Mouse (Mus musculus) midbrain, embryonic 14.5 days (tissue): ENCODE measurements around the gene Hrct1. TPM values are rescaled to one million over a fixed set of nuclear protein-coding genes. Genes with fewer than 3 reads are reported as not detected.

Experiments used
- ATAC-seq: fragments of 200-750 bp; cut with Nextera tagmentation; 2 replicates; pipeline ENCODE4 v1.8.0; 2017; ENCODE audit warnings: moderate number of reproducible peaks, moderate library complexity; ENCODE audit not compliant: low FRiP score, low TSS enrichment
- DNase-seq: peaks from one replicate; pipeline ENCODE4 v3.0.0-alpha.2; 2015
- H3K27ac ChIP-seq: fragments of 300-500 bp; sonication (generic); replicated peaks from 2 replicates; pipeline ENCODE4 v1.5.1; 2014; ENCODE audit warnings: mild to moderate bottlenecking, low read depth, low read length, moderate library complexity
- H3K27me3 ChIP-seq: fragments of 300-500 bp; sonication (generic); 2 replicates; pipeline ENCODE4 v1.6.1; 2014; ENCODE audit warnings: low read length, control low read depth, mixed read lengths; ENCODE audit not compliant: control insufficient read depth, insufficient read depth
- H3K36me3 ChIP-seq: fragments of 300-500 bp; sonication (generic); 2 replicates; pipeline ENCODE4 v1.6.1; 2014; ENCODE audit warnings: low read length, control low read depth; ENCODE audit not compliant: control insufficient read depth, insufficient read depth
- H3K4me1 ChIP-seq: fragments of 300-500 bp; sonication (generic); 2 replicates; pipeline ENCODE4 v1.6.1; 2014; ENCODE audit warnings: mild to moderate bottlenecking, antibody characterized with exemption, low read length, control low read depth; ENCODE audit not compliant: control insufficient read depth, insufficient read depth
- H3K4me2 ChIP-seq: fragments of 300-500 bp; sonication (generic); 2 replicates; pipeline ENCODE4 v1.6.1; 2014; ENCODE audit warnings: mild to moderate bottlenecking, low read length, moderate library complexity
- H3K4me3 ChIP-seq: fragments of 300-500 bp; sonication (generic); replicated peaks from 2 replicates; pipeline ENCODE4 v1.5.1; 2014; ENCODE audit warnings: low read depth, low read length
- H3K9ac ChIP-seq: fragments of 300-500 bp; sonication (generic); replicated peaks from 2 replicates; pipeline ENCODE4 v1.6.1; 2014; ENCODE audit warnings: mild to moderate bottlenecking, low read length, moderate library complexity
- H3K9me3 ChIP-seq: fragments of 300-500 bp; sonication (generic); 2 replicates; pipeline ENCODE4 v1.6.1; 2016; ENCODE audit warnings: low read length, control low read depth, mixed read lengths; ENCODE audit not compliant: control insufficient read depth
- WGBS: fragments of 180-500 bp; shearing (Covaris S2); extraction: QIAGEN DNeasy Blood & Tissue Kit; methylation state at CpG from one replicate; pipeline ENCODE4 v1.1.7; 2014; 5-methylcytosine and 5-hydroxymethylcytosine counted together
- polyA plus RNA-seq: library from polyadenylated mRNA; unstranded; fragments of >200 nt; fragmentation: Nextera tagmentation; extraction: Ambion mirVana; gene quantifications from 2 replicates; pipeline ENCODE4 v1.2.1, GENCODE M21; 2014

Gene Hrct1
- polyA plus RNA-seq, 1 experiment from 2014 or later: 0.20 TPM

- DNase-seq: no peak
Measured at GRCm38 (mm10) chr4:43759571-43760418, 32.8 kb downstream of the Hrct1 start.

GRCm38 (mm10) chr4:43760460-43760859 is 33.5 kb downstream of the Hrct1 start:
- Histone ChIP-seq H3K27ac (no peak overlapping the region), H3K9ac (no peak overlapping the region), H3K36me3 (no peaks in the 10 kb centered on the region), H3K4me1 (no peaks in the 10 kb centered on the region), H3K9me3 (no peaks in the 10 kb centered on the region), H3K27me3 (0 out of 2 replicates have a peak, but pooled peaks cover 3% of the 10 kb centered on the region), H3K4me3 (no peak overlapping the region), H3K4me2 (no peak overlapping the region)
- 73% methylated on average over 10 of the region's 10 CpGs for whole genome bisulfite sequencing
- ATAC-seq: no peak
- DNase-seq: no peak

More at GRCm38 (mm10) chr4:43759571-43760418, 32.8 kb downstream of the Hrct1 start:
- H3K9me3 ChIP-seq: no peaks in the 10 kb centered on the region
- H3K4me2 ChIP-seq: no peak overlapping the region
- no peaks in the 10 kb centered on the region for H3K4me1 ChIP-seq
- 85% methylated on average over 21 of the region's 21 CpGs for WGBS
- H3K27me3 ChIP-seq: 0 out of 2 replicates have a peak, but pooled peaks cover 3% of the 10 kb centered on the region
- no peaks in the 10 kb centered on the region for H3K36me3 ChIP-seq
- H3K27ac ChIP-seq: no peak overlapping the region
- H3K9ac ChIP-seq: no peak overlapping the region
- H3K4me3 ChIP-seq: no peak overlapping the region
- ATAC-seq: no peak

GRCm38 (mm10) chr4:43761336-43761735 is 34.3 kb downstream of the Hrct1 start:
- Histone ChIP-seq H3K27me3 (0 out of 2 replicates have a peak, but pooled peaks cover 3% of the 10 kb centered on the region), H3K9ac (no peak overlapping the region), H3K4me3 (no peak overlapping the region), H3K4me2 (no peak overlapping the region), H3K36me3 (no peaks in the 10 kb centered on the region), H3K9me3 (no peaks in the 10 kb centered on the region), H3K27ac (no peak overlapping the region), H3K4me1 (no peaks in the 10 kb centered on the region)
- 77% methylated on average over 2 of the region's 2 CpGs for WGBS
- DNase-seq: no peak
- no peak for ATAC-seq

- H3K4me2 ChIP-seq: no peak overlapping the region
- 32% methylated on average over 7 of the region's 7 CpGs for WGBS
- H3K27me3 ChIP-seq: 0 out of 2 replicates have a peak, but pooled peaks cover 3% of the 10 kb centered on the region
- no peaks in the 10 kb centered on the region for H3K36me3 ChIP-seq
- H3K4me1 ChIP-seq: no peaks in the 10 kb centered on the region
- H3K9ac ChIP-seq: no peak overlapping the region
- H3K9me3 ChIP-seq: no peaks in the 10 kb centered on the region
- no peak for ATAC-seq
- H3K27ac ChIP-seq: no peak overlapping the region
- H3K4me3 ChIP-seq: no peak overlapping the region
- peak; percentile 87 for DNase-seq
Measured at GRCm38 (mm10) chr4:43763410-43763809, 36.4 kb downstream of the Hrct1 start.

DNA sequence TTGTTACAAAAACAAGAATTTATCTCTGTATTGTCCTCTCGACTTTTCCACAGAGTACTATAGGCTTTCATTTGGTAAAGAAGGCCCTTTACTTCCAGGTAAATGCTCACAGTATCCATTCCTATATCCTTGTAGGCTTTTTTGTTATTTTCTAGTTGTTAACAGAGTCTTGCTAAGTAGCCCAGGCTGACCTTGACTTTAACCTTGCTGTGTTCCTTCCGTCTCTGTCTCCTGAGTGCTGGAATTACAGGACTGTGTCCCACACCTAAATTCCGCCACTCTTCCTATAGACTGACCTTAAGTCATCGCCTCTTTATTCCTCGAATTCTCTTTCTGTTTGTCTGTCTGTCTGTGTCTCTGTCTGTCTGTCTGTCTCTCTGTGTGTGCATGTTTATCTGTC is 41.4 kb downstream of the Hrct1 start:
- Histone ChIP-seq H3K9ac (no peak overlapping the region), H3K27me3 (0 out of 2 replicates have a peak, but pooled peaks cover under 1% of the 10 kb centered on the region), H3K4me3 (no peak overlapping the region), H3K27ac (no peak overlapping the region), H3K4me1 (no peaks in the 10 kb centered on the region), H3K4me2 (no peak overlapping the region), H3K9me3 (no peaks in the 10 kb centered on the region), H3K36me3 (no peaks in the 10 kb centered on the region)
- WGBS: 90% methylated on average over 5 of the region's 5 CpGs
- no peak for DNase-seq
- ATAC-seq: no peak

GRCm38 (mm10) chr4:43769374-43769773 is 42.4 kb downstream of the Hrct1 start:
- Histone ChIP-seq H3K27me3 (no peaks in the 10 kb centered on the region), H3K27ac (no peak overlapping the region), H3K9me3 (no peaks in the 10 kb centered on the region), H3K4me3 (no peak overlapping the region), H3K9ac (no peak overlapping the region), H3K36me3 (no peaks in the 10 kb centered on the region), H3K4me1 (no peaks in the 10 kb centered on the region), H3K4me2 (no peak overlapping the region)
- 97% methylated on average over 2 of the region's 2 CpGs for WGBS
- DNase-seq (no peak), ATAC-seq (no peak)

DNA sequence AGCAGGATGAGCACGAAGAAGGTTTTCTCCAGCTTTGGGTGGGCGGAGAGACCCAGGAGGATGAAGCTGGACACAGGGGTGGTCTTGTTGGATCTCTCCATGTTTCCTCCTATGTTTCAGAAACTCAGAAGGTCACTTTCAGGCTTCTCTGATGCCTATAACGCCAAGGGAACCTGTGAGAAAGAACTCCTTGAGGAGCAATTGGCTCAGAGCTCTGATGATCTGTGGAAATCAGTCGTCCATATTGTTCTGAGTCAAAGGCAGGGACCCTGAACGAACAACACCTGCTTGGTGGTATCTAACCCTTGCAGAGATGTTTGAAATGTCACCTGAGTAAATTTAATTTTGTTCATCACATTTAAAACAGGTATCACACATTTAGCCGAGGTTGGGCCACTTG is 43.9 kb downstream of the Hrct1 start, which contains the start of gene Olfr159:
Olfr159 (minus strand) TSS at position 101 of the 400 bp plus-strand sequence.
- Histone ChIP-seq H3K27ac (no peak within 1 kb of the TSS), H3K27me3 (no peaks in the 10 kb centered on the region), H3K4me2 (no peak within 1 kb of the TSS), H3K4me3 (no peak within 1 kb of the TSS), H3K4me1 (no peaks in the 10 kb centered on the region), H3K36me3 (no peaks in the 10 kb centered on the region), H3K9ac (no peak within 1 kb of the TSS), H3K9me3 (no peaks in the 10 kb centered on the region)
- ATAC-seq: no peak
- 84% methylated on average over 6 of the region's 6 CpGs for WGBS
- DNase-seq: no peak

DNA sequence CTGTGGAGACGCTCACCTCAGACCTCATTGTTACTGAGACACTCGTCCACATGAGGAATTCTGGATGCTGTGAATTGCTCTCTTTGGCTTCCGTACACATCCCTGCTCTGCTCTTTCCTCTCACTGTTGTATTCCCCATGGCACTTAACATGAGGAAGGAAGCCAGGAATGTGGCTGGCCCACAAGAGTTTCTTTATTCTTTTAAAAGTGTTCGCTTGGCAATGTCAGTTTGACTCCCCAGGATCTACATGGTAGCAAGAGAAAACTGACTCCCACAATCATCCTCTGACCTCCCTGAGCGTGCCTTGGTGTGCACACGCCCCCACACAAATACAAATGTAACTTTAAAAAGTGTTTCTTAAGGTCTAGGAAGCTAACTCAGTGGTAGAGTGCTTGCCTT is 44.6 kb downstream of the Hrct1 start:
- Histone ChIP-seq H3K36me3 (no peaks in the 10 kb centered on the region), H3K4me3 (no peak overlapping the region), H3K9me3 (no peaks in the 10 kb centered on the region), H3K9ac (no peak overlapping the region), H3K4me2 (no peak overlapping the region), H3K4me1 (no peaks in the 10 kb centered on the region), H3K27me3 (no peaks in the 10 kb centered on the region), H3K27ac (no peak overlapping the region)
- no peak for DNase-seq
- WGBS: 67% methylated on average over 6 of the region's 6 CpGs
- no peak for ATAC-seq

DNA sequence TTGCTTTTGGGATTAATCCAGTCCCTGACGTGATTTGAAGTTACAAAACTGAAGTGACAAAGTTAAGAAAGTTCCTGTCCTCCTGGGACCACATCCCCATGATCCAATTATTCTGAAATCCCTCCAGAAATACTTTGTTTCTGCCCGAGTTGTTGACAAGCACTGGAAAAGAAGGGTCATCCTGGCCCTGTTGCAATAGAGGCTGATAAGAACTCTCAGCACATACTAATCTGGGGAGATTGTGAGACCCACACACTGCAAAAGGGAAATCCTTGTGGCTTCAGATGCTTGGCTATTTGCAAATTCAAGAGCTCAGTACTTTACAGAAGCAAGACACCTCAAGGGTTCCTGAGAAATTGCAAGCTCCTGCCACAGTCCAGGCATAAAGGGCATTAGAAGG is 45.3 kb downstream of the Hrct1 start:
- H3K36me3 ChIP-seq: no peaks in the 10 kb centered on the region
- 32% methylated on average over 2 of the region's 2 CpGs for WGBS
- no peak overlapping the region for H3K27ac ChIP-seq
- no peak for ATAC-seq
- no peaks in the 10 kb centered on the region for H3K9me3 ChIP-seq
- no peak overlapping the region for H3K4me3 ChIP-seq
- no peak overlapping the region for H3K9ac ChIP-seq
- no peaks in the 10 kb centered on the region for H3K27me3 ChIP-seq
- no peaks in the 10 kb centered on the region for H3K4me1 ChIP-seq
- DNase-seq: no peak
- H3K4me2 ChIP-seq: no peak overlapping the region
